Mouse (Mus musculus): Measurements from ENCODE around the gene Eomes.

DNA sequence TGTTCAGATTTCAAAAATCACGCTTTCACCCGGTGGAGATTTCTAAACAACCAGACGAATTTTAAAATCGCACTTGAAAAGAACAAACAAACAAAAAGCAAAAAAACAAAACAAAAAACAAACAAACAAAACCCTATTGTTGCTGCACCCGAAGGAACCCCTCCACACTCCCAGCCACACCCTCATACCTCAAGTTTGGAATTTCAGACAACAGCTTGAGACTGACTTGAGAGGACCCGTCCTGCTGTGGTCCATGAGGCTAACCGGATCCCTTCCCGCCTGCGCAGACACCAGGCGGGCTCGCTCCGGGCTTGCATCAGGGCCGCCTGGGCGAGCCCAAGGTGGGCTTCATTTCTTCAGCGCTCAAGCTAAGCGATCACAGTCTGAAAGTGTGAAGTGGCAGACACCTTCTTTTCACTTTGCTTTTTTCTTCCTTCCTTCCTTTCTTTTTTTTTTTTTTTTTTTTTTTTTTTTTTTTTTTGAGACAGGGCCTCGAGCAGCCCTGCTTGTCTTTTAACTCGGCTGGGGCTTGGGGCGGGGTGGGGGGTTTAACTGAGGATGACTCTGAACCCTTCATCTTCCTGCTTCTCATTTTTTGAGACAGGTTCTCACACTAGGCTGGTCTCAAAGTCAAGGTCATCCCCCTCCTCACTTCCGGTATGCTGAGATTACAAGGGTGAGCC, 11.0 kb downstream of the Eomes start:
- TF ChIP-seq CTCF (IDR thresholded peaks at IDR 0.05; ENCODE audit: extremely low read depth, insufficient read length, insufficient replicate concordance, low read depth, low read length) (no peak), POLR2A (IDR thresholded peaks at IDR 0.05; ENCODE audit: low read depth, low read length) (no peak)
